Mouse (Mus musculus): ENCODE measurements around the gene Gm28038.

The Gm28038 gene

DNA sequence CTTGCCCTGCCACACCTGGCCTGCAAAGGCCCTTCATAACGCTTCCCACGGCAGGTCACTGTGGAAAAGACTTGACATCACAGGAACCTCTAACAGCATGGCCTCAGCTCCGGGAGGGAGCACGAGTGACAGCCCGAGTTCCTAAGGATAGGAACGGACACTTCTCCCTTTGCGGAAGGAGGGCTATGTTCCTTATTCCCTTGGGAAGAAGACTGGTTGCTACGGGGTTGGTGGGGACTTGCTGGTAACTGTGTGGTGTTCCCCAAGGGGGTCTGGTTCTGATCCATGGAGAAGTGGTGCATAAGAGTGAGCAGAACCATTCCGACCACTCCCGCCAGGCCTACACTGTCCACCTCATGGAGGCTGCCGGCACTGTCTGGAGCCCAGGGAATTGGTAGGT, at the start of gene Gm28038:
TSS of gene Gm28038 (plus strand) at position 301 of the 400 bp plus-strand sequence.
- no peak for DNase-seq

- no peak for DNase-seq
These were observed 45.2 kb upstream of the Gm28038 start for GRCm38 (mm10) chr2:30235593-30235992.

- no peak for DNase-seq
These were observed 44.2 kb upstream of the Gm28038 start for GRCm38 (mm10) chr2:30236426-30237198.

DNA sequence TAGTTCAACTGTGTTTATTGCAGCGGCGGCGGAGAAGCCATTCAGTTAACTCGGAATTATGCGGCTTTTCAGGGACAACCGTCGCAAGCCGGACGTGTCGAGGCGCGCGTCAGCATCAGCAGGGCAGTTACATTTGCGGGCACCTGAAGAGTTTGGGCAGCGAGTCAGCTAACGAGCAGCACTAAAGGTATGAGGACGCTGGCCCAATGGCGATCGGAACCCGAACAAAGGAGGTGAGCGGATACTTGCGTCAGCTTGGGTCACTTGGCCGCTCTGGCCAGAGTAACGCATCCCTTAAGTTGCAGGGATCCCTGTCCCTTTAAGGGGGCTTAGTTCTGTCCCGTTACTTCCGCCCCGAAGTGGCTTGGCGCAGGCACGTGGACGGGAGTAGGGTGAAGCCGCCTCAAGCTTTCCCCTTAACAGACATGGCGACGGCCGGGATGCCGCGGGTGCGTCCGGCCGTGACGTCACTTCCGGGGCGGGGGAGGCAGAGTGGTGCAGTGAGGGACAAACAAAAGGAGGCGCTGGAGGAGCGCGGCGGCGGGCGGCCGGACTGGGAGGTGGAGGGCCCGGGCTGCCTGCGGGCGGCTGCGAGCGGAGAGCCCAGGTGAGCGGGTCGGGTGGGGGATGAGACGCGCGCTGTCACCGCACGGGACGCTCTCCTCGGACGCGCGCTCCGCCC, 43.5 kb upstream of the Gm28038 start, which contains the start of gene Lrrc8a:
TSS of gene Lrrc8a (plus strand) at position 517 of the 682 bp plus-strand sequence.
- peak; percentile 100 for DNase-seq

DNA sequence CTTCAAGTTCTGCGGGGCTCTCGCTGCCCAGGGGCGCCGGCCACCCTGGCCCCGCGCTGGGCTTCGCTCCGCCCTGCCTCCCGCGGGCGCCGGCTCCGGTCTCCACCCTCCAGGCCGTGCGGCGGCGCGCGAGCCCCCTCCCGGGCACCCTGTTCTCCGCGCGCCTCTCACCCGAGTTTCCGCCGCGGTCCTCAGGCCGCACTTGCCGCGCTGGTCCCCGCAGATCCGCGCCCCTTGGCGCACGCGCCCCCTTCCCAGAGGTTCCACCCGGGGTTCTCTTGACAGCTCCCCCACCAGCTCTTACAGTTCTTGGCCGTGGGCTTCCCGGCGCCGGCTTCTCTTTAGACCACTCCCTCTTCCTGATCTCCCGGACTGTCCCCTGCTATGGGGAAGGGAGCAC, 43.0 kb upstream of the Gm28038 start:
- peak in 1 of 2 experiments; percentile 77 for DNase-seq

DNA sequence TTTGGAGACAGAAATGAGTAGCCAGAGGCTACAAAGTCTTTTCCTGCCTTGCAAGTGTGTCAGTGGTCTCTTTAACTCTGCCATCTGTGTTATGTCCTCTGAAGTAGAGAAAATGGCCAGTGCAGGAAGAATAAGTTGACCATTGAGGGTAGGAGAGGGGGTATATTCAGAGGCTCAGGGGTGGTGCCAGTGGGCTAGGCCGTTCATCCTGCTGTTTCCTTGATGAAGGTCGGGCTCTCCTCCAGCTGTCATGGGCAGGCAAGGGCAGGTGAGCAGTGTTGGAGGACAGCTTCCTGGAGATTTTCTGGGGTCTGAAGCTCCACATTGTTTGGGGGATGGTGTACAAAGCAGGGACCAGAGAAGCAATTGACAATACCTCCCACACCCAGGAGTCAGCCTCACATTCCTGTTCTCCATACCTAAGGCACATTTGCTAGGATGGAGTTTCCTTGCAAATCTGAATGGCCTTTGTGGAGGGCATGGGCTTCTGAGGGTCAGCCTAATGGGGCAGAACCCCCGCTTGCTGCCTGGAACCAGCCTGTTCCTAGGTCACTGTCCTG, 41.9 kb upstream of the Gm28038 start:
- no peak for DNase-seq

- no peak for DNase-seq
These were observed 41.1 kb upstream of the Gm28038 start for GRCm38 (mm10) chr2:30239777-30240176.

DNA sequence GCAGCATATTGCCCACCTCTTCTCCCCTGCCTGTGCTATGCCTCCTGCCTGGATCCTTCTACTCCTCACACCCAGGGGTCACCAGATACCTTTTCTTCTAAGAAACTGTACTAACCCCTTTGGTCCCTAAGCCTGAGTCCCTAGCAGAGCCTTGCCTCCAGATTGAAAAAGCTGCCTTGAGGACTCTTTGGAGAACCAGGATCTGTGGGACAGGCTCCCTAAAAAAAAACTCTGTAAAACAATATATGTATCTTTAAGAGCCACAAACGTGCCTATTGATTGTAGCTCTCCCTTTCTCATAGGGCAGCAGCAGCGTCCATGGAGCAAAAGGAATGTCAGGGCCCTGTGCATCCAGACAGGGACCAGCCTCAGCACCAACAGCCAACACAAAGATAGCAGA, 40.6 kb upstream of the Gm28038 start, which contains the start of gene Gm28035:
TSS of gene Gm28035 (plus strand) at position 301 of the 400 bp plus-strand sequence.
- no peak for DNase-seq

DNA sequence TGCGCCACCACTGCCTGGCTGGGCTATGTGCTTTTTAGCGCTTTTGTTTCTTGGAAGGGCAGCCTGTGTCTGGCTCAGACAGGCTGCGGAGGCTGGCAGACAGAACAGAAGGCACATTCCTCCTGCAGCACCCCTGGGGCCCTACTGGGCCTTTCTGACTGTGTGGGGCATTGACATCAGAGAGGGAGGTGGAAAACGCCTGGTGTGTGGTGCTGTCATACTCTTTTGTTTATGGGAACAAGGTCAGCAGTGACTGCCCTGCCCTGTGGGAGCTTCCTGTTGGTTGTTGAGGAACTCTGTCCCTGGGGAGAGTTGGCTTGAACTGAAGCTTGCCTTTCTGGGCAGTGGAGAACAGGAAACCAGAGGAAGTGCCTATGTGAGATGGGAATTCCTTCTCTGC, 38.3 kb upstream of the Gm28038 start:
- DNase-seq, result peak; percentile 52 to 65

- DNase-seq, result no peak
These were observed 37.5 kb upstream of the Gm28038 start for GRCm38 (mm10) chr2:30243391-30243790.

DNA sequence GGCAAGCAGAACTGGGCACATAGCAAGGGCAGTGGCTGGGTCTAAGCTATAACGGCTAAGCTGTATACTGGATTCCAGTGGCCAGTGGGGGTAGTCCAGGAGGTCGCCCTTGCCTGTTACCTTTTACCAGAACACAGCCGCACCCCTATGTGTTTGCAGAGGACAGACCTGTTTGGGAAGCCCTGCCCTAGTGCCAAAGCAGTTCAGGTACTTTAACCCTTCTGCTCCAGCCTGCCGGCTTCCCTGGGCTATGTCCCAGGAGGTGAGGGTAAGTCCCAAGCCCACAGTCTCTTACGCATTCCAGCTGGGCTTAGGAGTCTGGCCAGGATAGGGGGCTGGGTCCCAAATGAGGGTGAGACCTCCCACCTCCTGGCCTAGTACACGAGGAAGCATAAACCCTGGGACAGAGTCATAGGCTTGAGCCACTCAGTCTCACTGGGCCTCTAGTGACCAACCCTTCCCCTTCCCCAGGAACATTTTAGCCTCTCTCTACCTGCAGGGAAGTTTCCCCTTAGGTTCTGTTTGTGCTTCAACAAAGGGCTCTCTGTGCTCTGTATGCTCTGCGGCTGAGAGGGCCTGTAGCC, 36.2 kb upstream of the Gm28038 start:
- DNase-seq, result no peak

- DNase-seq, result no peak
These were observed 33.8 kb upstream of the Gm28038 start for GRCm38 (mm10) chr2:30247036-30247435.

DNA sequence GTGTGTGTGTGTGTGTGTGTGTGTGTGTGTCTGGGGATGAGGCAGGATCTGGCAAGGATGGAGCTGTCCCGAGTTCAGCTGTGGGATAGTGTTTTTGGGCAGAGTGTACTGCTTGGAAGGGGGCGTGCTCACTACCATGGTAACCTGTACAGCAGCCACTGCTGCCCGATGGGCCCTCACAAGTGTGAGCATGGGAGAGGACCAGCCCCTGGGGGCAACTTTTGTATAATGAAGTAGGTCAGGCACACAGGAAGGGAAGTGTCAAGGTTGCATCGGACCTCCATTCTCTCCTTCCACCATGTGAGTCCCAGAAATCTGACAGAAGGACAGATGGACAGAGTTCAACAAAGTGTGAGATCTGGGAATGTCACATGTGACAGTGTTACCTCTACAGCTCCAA, 33.2 kb upstream of the Gm28038 start:
- DNase-seq, result no peak

DNA sequence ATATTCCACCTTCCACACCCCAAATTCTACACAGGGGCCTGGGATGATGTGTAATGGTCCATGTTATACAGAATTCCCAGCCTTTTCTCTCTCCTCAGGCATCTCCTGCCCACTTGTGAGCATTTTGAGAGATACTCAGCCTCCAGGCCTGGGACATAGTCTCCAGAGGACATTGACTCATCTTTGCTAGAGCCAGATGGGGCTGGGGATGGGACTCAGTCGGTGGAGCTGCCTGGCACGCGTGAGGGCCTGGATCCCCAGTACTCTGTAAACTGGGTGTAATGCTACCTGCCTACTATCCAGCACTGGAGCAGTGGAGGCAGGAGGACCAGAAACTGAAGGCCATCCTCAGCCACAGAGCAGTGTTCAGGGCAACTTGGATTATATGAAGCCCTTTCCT, 31.7 kb upstream of the Gm28038 start:
- DNase-seq, result no peak

DNA sequence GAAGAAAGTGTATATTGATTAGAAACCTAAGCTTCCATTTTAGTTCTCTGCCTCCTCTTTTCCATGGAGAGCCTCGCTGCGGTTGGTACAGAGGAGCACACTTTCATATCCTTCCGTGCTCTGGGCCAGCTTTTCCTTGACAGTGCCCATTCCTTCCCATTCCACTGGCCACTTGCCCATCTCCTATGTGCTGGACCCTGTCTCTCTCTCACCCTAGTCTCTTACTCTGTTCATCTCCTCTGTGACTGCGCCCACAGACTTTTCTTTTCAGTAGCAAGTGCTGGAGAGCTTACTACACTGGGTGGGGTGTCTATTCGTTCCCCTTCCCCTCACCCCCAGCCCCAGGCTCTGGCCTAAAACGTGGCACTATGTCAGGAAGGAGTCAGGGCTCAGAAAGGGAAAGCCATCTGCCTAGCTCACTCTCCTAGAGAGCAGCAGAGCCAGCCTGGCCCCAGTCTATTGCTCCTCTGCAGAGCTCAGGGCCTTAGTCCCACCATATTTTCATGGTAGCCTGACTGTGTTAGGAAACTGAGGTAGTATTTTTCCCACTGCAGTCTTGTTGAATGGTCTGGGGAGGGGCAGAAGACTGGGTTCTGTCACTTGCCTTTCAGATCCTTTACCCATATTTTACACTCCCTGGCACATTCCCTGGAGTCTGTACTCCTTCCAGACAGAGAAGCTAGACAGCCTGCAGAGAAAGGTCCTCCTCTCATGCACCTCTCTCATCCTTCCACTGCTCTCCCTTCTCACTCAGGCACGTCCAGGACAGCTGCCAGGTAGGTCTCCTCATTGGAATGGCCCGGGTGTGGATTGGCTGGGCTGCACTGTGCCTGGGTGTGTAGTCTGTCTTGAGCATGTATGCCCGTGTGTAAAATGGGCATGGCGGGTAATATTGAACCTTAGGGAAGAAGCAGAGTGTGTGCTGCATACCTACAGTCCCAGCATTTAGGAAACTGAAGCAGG, 30.4 kb upstream of the Gm28038 start:
- DNase-seq, result peak; percentile 72 to 73

GRCm38 (mm10) chr2:30251417-30252104, 29.3 kb upstream of the Gm28038 start:
- peak; percentile 57 to 67 for DNase-seq

- DNase-seq, result peak in 1 of 2 experiments; percentile 39
These were observed 28.3 kb upstream of the Gm28038 start for GRCm38 (mm10) chr2:30252521-30252920.

DNA sequence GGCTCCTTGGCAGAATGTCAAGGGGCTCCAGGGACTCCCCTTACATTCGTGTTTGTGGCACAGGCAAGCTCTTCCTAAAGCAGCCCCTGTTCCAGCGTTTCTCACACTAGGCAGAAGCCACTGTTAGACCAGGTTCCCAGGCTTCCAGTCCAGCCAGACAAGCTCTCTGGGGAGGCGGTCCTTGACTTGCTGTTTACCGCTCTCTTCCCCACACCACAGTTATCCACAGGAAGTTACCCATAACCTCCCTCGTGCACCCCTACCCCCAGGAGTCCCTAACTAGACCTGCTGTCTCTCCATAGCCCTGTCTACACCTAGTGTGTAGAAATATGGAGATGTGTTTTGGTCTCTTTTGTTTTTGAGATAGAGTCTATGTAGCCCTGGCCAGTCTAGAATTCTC, 27.0 kb upstream of the Gm28038 start:
- DNase-seq, result no peak

DNA sequence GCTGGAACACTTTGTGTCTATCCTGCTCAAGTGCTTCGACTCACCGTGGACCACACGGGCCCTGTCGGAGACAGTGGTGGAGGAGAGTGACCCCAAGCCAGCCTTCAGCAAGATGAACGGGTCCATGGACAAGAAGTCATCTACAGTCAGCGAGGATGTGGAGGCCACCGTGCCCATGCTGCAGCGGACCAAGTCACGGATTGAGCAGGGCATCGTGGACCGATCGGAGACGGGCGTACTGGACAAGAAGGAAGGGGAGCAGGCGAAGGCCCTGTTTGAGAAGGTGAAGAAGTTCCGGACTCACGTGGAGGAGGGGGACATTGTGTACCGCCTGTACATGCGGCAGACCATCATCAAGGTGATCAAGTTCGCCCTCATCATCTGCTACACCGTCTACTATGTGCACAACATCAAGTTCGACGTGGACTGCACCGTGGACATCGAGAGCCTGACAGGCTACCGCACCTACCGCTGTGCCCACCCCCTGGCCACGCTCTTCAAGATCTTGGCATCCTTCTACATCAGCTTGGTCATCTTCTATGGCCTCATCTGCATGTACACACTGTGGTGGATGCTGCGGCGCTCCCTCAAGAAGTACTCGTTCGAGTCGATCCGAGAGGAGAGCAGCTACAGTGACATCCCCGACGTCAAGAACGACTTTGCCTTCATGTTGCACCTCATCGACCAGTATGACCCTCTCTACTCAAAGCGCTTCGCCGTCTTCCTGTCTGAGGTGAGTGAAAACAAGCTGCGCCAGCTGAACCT, 25.0 kb upstream of the Gm28038 start:
- DNase-seq, result no peak

GRCm38 (mm10) chr2:30256616-30257350, 24.1 kb upstream of the Gm28038 start:
- DNase-seq, result no peak
